Mouse (Mus musculus): Measurements from ENCODE around the gene Myo3b.

Gene Myo3b

DNA sequence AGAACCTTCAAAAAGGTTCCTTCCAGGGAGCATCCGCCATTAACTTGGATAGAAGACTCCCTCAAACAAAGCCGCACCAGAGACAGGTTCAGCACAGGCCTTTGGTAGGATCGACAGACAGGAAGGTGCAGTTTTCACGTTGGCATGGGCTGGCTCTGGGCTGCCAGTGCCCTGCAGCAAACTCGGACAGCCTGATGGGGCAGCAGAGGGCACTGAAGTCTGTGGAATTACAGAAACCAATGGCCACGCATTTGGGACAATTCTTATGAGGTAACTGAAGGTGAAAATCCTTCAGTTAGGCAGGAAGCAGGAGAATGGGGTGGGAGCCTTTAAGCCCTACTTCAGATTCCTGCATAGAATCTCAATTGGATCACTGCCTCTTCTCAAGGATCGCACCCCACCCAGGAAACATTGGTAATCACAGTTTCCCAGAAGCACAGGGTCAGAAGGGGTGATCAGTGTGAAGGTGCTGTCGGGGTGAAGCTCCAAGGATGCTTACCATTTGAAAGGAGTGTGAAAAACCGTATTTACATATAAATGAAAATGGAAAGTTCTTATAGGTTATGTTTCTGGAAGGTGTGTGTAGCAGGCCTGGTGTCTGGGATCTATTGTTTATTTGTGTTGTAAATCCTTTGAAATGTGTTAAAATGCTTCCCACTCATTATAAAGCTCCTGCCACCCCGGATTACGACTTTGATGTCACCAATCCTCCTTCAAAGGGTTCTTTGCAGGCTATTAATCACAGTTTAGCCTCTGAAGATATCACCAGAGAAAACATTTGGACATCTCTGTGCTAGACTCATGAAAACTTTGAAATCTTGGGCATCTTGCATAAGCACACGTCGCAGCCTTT is 239.7 kb downstream of the Myo3b start:
- DNase-seq (ENCODE audit: low read depth, low spot score): no peak

DNA sequence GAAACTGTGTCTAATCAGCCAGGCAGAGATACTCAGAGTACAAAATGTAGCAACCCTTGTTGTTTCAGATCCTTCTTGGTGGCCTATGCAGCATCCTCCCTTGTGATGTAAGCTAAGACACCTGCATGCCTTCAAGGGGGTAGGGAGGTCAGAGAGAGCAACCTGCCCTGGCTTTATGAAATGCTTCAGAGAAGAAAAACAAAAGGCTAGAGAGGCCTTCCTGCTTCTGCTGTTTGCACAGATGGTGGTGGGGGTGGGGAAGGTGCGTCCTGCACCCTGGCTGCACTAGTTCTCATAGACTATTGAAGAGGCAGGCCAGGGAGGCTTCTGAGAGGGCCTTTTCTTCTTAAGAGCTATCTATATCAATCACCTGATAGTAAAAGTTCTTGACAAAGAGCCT is 245.2 kb downstream of the Myo3b start:
- no peak for DNase-seq (ENCODE audit: low read depth, low spot score)

GRCm38 (mm10) chr2:70291063-70291462 is 252.1 kb downstream of the Myo3b start:
- DNase-seq (ENCODE audit: low read depth, low spot score): no peak

GRCm38 (mm10) chr2:70292776-70293175 is 253.8 kb downstream of the Myo3b start:
- no peak for DNase-seq (ENCODE audit: low read depth, low spot score)

GRCm38 (mm10) chr2:70302905-70303304 is 264.0 kb downstream of the Myo3b start:
- no peak for DNase-seq (ENCODE audit: low read depth, low spot score)

- DNase-seq (ENCODE audit: low read depth, low spot score): no peak
These were observed 276.2 kb downstream of the Myo3b start for GRCm38 (mm10) chr2:70315125-70315524.

- DNase-seq (ENCODE audit: low read depth, low spot score): no peak
These were observed 276.8 kb downstream of the Myo3b start for GRCm38 (mm10) chr2:70315734-70316133.

DNA sequence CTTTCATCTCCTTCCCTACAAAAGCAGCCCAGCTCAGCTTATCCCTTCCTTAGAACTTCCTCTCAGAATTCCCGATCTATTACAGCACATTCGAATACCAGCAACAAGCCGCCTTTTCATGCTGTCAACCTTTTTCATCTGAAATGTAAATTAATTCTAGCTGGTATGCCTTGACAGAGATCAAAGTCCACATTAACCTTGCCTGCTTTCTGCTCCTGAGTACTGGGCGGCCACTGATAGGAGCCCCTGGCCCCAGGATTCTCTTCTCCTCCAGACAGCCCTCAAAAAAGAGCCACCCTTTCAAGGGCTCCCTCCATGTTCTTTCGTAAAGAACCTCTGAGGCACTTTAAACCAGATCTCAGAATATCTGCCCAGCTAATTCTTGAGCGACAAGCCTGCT is 278.9 kb downstream of the Myo3b start:
- no peak for DNase-seq (ENCODE audit: low read depth, low spot score)

DNA sequence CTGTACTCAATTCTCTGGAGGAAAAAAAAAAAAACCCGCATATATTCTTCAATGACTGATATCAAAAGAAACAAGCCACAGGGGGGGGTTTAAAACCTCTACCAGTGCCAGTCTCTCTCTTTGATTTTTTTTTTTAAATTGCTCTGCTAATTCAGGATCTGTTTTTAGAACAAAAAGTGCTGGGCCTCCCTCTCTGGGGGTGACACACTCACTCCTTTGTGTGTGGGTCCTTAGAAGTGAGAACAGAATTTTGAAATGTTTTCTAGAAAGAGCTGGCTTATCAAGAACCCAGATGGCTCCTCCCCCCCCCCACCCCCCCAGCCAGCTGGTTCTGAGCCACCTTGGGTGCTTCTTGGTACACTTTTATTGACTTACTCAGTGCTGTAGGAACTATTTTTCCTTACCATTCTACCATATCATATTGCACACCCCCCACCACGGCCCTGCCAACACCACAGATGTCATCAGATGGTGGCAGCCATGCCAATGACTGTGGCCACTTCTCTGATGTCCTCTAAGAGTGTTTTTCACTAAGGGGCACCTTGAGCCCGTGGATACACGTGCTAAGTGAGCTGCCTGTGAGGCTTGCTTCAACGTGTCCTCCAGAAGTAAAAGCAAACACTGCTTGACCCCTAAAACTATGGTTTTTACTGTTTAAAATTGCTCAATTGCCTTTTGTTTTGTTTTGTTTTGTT is 280.1 kb downstream of the Myo3b start:
- DNase-seq (ENCODE audit: low read depth, low spot score): no peak

GRCm38 (mm10) chr2:70322767-70323166 is 283.8 kb downstream of the Myo3b start:
- no peak for DNase-seq (ENCODE audit: low read depth, low spot score)

GRCm38 (mm10) chr2:70327602-70328001 is 288.7 kb downstream of the Myo3b start:
- no peak for DNase-seq (ENCODE audit: low read depth, low spot score)

DNA sequence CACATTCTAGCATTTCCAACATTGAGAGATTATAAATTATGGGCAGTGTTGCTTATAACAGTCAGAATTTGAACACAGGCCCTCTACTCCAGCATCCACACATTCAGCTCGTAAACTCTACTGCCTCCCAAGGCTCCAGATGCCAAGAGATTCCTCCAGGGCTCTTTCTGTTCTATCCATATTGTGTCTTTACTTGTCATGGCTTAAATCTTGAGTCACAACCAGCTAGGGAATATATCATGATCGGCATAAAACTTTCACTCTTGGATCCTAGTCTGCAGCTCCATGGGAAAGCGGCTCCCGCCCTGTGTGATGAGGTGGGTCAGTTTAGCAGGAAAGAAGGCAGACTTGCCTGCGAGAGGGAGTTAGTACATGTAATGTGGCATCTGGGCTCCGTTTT is 294.0 kb downstream of the Myo3b start:
- DNase-seq (ENCODE audit: low read depth, low spot score): no peak

DNA sequence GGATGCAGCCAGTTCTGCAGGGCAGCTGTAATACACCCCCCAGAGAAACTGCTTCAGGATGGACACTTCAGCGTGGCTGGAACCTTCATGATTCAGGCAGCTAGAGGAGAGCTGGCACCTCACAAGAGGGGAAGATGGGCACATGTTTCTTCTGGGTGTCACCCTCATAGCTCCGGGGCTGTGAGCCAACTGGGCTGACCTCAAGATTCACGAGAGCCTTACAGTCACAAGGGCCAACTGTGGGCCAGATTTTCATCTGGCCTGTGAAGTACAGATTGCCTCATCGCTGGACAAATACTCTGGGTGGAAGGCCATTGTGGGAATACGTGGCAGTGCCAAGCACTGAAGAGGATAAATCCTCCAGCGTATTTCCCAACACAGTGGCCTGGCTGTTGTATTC is 294.6 kb downstream of the Myo3b start:
- no peak for DNase-seq (ENCODE audit: low read depth, low spot score)

DNA sequence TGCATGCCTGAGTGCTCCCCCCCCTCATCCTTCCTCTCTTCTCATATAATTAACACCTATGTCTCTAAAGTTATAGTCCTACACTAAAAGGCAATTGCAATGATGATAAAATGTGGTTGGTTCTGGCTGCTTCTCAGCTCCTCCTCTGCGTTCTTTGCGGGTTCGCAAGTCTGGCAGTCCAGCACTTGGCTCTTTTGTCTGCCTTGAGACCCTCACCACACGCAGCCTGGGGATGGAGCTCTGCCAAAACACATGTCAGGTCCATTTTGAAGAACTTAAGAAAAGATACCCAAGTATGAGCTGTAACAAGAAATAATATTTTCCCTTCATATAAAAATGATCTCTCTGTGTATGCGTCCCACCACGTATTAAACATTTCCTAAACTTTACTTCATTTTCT is 297.6 kb downstream of the Myo3b start:
- no peak for DNase-seq (ENCODE audit: low read depth, low spot score)

DNA sequence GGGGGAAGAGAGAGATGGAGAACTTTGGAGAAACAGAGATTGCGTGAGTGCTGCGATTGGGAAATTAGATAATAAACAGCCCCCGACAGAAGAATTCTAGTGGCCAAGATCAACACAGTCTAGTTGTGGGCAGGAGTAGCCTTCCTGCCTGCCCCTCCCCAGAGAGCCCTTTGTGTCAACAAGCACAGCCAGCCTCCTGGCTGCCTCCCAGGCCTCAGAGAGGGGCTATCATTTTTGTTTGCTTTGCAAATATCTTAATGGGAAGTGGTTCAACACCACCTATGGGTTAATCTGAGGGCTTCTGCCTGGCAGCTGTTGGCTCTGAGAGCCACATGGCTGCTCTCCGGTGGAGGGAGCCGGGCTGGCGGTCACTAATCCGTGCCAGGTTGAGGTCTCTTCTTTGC is 298.3 kb downstream of the Myo3b start:
- no peak for DNase-seq (ENCODE audit: low read depth, low spot score)

DNA sequence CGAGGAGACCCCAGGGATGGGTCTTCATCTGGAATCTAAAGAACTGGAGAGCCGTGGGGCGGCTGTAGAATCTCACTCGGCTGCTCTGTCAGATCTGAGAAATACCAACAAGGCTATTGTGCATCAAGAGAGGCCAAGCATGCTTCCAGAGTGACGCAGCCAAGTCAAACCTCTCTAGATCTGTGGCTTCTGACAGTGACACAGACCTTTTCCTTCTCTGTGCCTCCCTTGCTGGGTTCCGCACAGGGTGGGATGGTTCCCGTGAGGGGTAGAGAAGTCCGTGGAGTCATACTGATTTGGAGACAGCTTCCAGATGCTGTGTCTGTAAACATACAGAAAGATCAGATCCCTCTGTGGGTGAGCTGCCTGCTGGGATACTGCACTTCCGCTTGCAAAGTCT is 298.9 kb downstream of the Myo3b start:
- DNase-seq (ENCODE audit: low read depth, low spot score): no peak

DNA sequence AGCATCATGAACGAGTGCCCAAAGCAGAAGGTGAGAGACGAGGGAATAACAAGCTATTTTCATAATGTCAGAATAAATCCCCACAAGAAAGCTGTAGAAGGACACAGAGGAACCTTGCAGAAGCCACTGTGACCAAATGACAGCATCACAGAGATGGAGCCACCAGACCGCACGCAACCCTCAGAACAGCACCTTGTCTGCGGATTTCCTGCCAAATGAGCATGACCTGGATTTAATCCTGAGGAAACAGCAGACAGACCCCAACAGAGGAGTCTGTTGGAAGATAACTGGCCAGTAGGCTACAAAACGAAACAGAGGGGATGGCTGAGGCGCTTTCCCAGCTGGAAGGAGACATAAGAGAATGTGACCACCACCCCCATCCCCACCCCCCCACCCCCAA is 300.1 kb downstream of the Myo3b start:
- DNase-seq (ENCODE audit: low read depth, low spot score): no peak

GRCm38 (mm10) chr2:70339501-70339900 is 300.6 kb downstream of the Myo3b start:
- DNase-seq (ENCODE audit: low read depth, low spot score): no peak

DNA sequence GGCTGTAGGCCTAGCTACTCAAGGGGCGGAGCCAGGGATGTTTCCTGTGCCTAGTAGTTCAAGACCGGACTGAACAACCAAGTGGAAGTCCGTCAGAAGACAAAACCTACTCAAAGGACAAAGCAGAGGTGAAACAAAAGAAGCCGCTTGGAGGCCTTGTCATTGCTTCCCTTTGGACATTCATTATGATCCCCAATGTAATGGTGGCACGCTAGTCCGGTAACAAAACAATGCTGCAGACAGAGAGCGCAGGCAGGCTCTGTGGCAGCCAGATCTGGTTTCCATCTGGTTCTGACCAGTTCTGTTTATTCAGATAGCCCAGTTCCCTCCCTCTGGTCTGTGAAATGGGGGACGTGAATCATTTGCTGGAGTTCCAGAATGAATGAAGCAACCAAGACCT is 301.3 kb downstream of the Myo3b start:
- DNase-seq (ENCODE audit: low read depth, low spot score): no peak

- DNase-seq (ENCODE audit: low read depth, low spot score): no peak
These were observed 306.2 kb downstream of the Myo3b start for GRCm38 (mm10) chr2:70345126-70345525.

DNA sequence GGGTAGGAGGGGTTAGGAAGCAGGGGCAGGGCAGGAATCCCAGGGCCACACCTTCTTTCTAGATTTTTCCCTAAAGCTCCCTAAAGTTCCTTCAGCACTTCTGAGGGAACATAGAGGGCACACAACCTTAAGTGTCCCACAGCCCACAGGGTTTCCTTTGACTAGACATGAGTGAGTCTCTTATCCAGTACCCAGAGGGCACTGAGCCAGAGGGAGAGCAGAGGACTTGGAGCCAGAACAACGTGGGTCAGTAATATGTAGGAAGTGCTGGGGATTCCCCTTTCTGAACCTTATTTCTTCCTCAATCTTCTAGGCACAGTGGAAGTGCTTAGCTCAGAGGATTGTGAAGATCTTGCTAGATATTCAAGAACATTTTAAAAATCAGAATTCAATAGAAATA is 308.6 kb downstream of the Myo3b start:
- DNase-seq (ENCODE audit: low read depth, low spot score): no peak

GRCm38 (mm10) chr2:70348793-70349553 is 310.0 kb downstream of the Myo3b start:
- no peak for DNase-seq (ENCODE audit: low read depth, low spot score)
